8 mouse cellular contexts compared by ENCODE assay signal in the genomic region with DNA sequence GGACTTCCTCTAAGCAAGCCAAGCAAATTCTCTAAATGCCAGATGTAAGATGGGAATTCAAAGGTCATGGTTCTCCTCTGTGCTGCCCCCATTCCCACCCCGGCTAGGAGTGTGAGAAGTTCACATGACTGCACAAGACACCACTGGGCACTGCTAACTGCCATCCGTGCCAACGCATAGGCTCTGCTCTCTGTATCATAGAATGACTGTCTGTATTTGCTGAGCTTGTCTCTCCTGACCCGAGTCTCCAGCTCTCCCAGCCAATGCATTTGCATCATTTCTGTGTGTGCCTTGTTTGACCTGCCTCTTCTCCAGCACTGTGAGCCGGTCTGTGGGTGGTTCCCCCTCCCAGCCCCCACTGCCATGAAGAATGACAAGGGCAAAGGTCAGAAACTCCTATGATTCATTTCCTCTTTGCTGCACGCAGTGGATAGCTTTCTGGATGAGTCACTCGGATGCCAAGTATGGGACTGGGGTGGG. TPM values are rescaled to one million over a fixed set of nuclear protein-coding genes. Genes with fewer than 3 reads are reported as not detected.
DNase-seq lines count a peak whose midpoint lies in the region; ATAC-seq lines count a peak whose summit lies in the region.

No protein-coding gene starts in this region.

- ATAC-seq in forebrain, embryonic 12.5 days (ENCODE audit: low FRiP score), result 0 out of 2 replicates have a peak, but pooled peaks have one; percentile 14
- no peak for ATAC-seq in forebrain, embryonic 13.5 days
- peak; percentile 60 for ATAC-seq in heart, embryonic 12.5 days (ENCODE audit: insufficient number of reproducible peaks, low FRiP score)
- ATAC-seq in monocyte, adult 5-6 weeks (replicated peaks; ENCODE audit: insufficient number of reproducible peaks, low FRiP score, low TSS enrichment, poor library complexity, severe bottlenecking), result peak; percentile 59

- 58% methylated on average over 7 of the region's 7 CpGs for WGBS in forebrain, embryonic 12.5 days
- 59% methylated on average over 7 of the region's 7 CpGs for WGBS in forebrain, embryonic 13.5 days
- 27% methylated on average over 7 of the region's 7 CpGs for WGBS in heart, embryonic 12.5 days

- DNase-seq in adrenal gland, postnatal 10 days, result peak; percentile 62
- DNase-seq in kidney, postnatal 14 days, result peak; percentile 79
- DNase-seq in layer of hippocampus, postnatal 36 days, result no peak
- no peak for DNase-seq in layer of hippocampus, adult 8-10 months (ENCODE audit: low spot score in 2 of 2)

- H3K27me3 ChIP-seq in forebrain, embryonic 12.5 days, result no peaks in the 10 kb centered on the region
- no peaks in the 10 kb centered on the region for H3K27me3 ChIP-seq in forebrain, embryonic 13.5 days
- H3K27me3 ChIP-seq in heart, embryonic 12.5 days (replicated peaks), result no peaks in the 10 kb centered on the region

- H3K4me3 ChIP-seq in forebrain, embryonic 12.5 days (replicated peaks), result no peak overlapping the region
- H3K4me3 ChIP-seq in forebrain, embryonic 13.5 days, result no peak overlapping the region
- H3K4me3 ChIP-seq in heart, embryonic 12.5 days, result no peak overlapping the region

- H3K4me1 ChIP-seq in forebrain, embryonic 12.5 days, result peaks cover 6% of the 10 kb centered on the region
- peaks cover 13% of the 10 kb centered on the region; the same call in 1 of the 2 replicates for H3K4me1 ChIP-seq in forebrain, embryonic 13.5 days
- H3K4me1 ChIP-seq in heart, embryonic 12.5 days (replicated peaks), result peaks cover 38% of the 10 kb centered on the region

- H3K36me3 ChIP-seq in forebrain, embryonic 12.5 days (replicated peaks), result no peaks in the 10 kb centered on the region
- H3K36me3 ChIP-seq in forebrain, embryonic 13.5 days (ENCODE audit: poor library complexity, severe bottlenecking), result no peaks in the 10 kb centered on the region
- no peaks in the 10 kb centered on the region for H3K36me3 ChIP-seq in heart, embryonic 12.5 days

- no peak overlapping the region for H3K9ac ChIP-seq in forebrain, embryonic 12.5 days
- no peak overlapping the region for H3K9ac ChIP-seq in forebrain, embryonic 13.5 days
- no peak overlapping the region for H3K9ac ChIP-seq in heart, embryonic 12.5 days

- H3K9me3 ChIP-seq in forebrain, embryonic 12.5 days, result no peaks in the 10 kb centered on the region
- H3K9me3 ChIP-seq in forebrain, embryonic 13.5 days (replicated peaks), result no peaks in the 10 kb centered on the region
- no peaks in the 10 kb centered on the region for H3K9me3 ChIP-seq in heart, embryonic 12.5 days (replicated peaks)

- H3K4me2 ChIP-seq in forebrain, embryonic 12.5 days, result no peak overlapping the region
- no peak overlapping the region for H3K4me2 ChIP-seq in forebrain, embryonic 13.5 days
- H3K4me2 ChIP-seq in heart, embryonic 12.5 days, result no peak overlapping the region

- no peak overlapping the region for H3K27ac ChIP-seq in forebrain, embryonic 12.5 days
- no peak overlapping the region for H3K27ac ChIP-seq in forebrain, embryonic 13.5 days
- H3K27ac ChIP-seq in heart, embryonic 12.5 days (ENCODE audit: poor library complexity, severe bottlenecking), result no peak overlapping the region

RNA-seq across cellular contexts. Expression of gene Phlda1, which starts 37.7 kb away (rescaled TPM):
- 17.8 and 18.0 TPM in 2 replicates for polyA plus RNA-seq in forebrain, embryonic 12.5 days (2016; fragmentation: Nextera tagmentation; extraction: Ambion mirVana)
- 18.1 and 23.2 TPM in 2 replicates for polyA plus RNA-seq in forebrain, embryonic 13.5 days (2015; fragmentation: Nextera tagmentation; extraction: Ambion mirVana)
- 10 to 100 TPM; 36.3 to 40.2 TPM for total RNA-seq in adrenal gland, postnatal 10 days (2021)
- 19.8 and 24.6 TPM in 2 replicates for polyA plus RNA-seq in heart, embryonic 12.5 days (2016; fragmentation: Nextera tagmentation; extraction: Ambion mirVana)
- total RNA-seq in monocyte, adult 5-6 weeks (2017), result 0.19 to 4.2 TPM (median 1.3 TPM) in 3 replicates
- 10 to 100 TPM; 18.1 to 19.1 TPM for total RNA-seq in layer of hippocampus, postnatal 36 days (2021)
- total RNA-seq in layer of hippocampus, adult 8-10 months (2022), result 10 to 100 TPM; 18.7 to 22.0 (median 20.2) TPM

Comparison
In these comparisons a context has a peak if more than half of its experiments do, and no peak if none do; other contexts are left out.
1. DNase-seq: peak in adrenal gland, postnatal 10 days (single experiment) and kidney, postnatal 14 days (single experiment); none in layer of hippocampus, postnatal 36 days (0 of 2) and layer of hippocampus, adult 8-10 months (0 of 2).